Mouse (Mus musculus) embryonic fibroblast, embryonic 13.5 days (primary cell): ENCODE measurements around the gene Chaf1a. TPM values are rescaled to one million over a fixed set of nuclear protein-coding genes. Genes with fewer than 3 reads are reported as not detected.

ENCODE experiments used
- H3K27ac ChIP-seq: 2 replicates; pipeline ENCODE4 v1.5.1; 2012; ENCODE audit warnings: low read length, control low read depth, inconsistent platforms; ENCODE audit not compliant: insufficient read depth
- H3K4me1 ChIP-seq: 2 replicates; pipeline ENCODE4 v1.6.1; 2011; ENCODE audit warnings: low read length; ENCODE audit not compliant: control insufficient read depth, insufficient read depth
- H3K4me3 ChIP-seq: 2 replicates; pipeline ENCODE4 v1.5.1; 2011; ENCODE audit warnings: mild to moderate bottlenecking, control low read depth, low read length; ENCODE audit not compliant: insufficient read depth
- CTCF ChIP-seq: IDR thresholded peaks from 2 replicates; pipeline ENCODE4 v1.5.1; 2011; ENCODE audit warnings: mild to moderate bottlenecking, control low read depth, low read length, moderate library complexity, borderline replicate concordance; ENCODE audit not compliant: insufficient read depth
- POLR2A ChIP-seq: IDR thresholded peaks from 2 replicates; pipeline ENCODE4 v1.6.1; 2011; ENCODE audit warnings: low read depth, mild to moderate bottlenecking, control low read depth, low read length, moderate library complexity
- polyA plus RNA-seq: library from polyadenylated mRNA; stranded (reverse); fragments of >200 nt; gene quantifications from 2 replicates; pipeline ENCODE4 v1.2.4, GENCODE M21; 2011; ENCODE audit warnings: low read depth; ENCODE audit not compliant: missing spikeins, insufficient read length

The Chaf1a gene
- polyA plus RNA-seq, result 13.3 and 13.9 TPM in 2 replicates

DNA sequence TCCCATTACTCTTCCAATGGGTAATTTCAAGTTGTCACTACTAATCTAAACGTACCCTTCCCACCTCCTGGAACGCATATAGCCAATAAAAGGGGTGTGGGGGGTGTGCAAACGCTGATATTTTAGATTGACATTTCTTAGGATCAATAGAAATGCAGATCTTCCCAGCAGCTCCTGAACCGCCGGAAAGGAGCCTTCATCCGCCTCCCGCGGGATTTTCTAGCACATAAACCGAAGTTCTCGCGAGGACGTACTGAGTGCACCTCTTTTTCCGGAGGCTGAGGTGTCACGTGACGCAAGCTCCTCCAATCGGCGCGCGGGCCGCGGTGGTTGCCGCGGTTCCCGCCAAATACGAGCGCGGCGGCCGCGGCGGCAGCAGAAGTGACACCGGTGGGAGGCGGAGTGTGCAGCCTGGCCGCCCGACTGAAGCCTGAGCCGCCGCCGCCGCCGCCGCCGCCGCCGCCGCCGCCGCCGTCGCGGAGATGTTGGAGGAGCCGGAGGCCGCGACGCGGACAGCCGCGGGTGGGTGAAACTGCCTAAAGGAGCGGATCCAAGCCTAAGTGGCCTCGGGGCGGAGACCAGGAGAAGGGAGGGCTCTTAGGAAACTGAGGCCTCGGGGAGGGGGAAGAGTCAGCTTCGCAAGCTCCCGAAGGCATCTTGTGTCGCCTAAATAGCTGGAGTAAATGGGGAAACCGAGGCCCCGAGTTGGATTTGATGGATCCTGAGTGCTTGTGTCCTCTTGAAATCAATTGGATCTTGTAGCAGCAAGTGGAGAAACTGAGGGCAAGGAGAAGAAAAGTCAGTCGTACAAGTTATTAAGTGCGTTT, at the start of gene Chaf1a:
Gene Chaf1a (plus strand): TSS at position 410 of the 827 bp plus-strand sequence.
- no peak for TF ChIP-seq CTCF
- peak; percentile 47; the same call in 1 of the 2 replicates for TF ChIP-seq POLR2A
- H3K27ac ChIP-seq, result peak within 1 kb of the TSS; percentile 59
- peaks cover 4% of the 10 kb centered on the region; the same call in 1 of the 2 replicates for H3K4me1 ChIP-seq
- peak within 1 kb of the TSS; percentile 90 for H3K4me3 ChIP-seq

DNA sequence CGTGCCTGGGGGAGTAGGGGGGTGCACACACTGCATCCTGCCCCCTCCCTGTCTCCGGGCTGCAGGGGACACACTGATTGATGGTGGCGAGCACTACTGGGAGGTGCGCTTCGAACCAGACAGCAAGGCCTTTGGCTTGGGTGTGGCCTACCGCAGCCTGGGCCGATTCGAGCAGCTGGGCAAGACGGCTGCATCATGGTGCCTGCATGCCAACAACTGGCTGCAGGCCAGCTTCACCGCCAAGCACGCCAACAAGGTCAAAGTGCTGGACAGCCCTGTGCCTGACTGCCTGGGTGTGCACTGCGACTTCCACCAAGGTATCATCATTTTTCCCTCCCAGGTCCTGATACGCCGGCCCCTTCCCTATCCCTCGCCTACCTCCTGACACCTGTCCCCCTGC, 44.2 kb upstream of the Chaf1a start:
- Histone ChIP-seq H3K4me1 (no peaks in the 10 kb centered on the region), H3K27ac (no peak overlapping the region), H3K4me3 (no peak overlapping the region)
- no peak for TF ChIP-seq POLR2A
- TF ChIP-seq CTCF, result no peak

DNA sequence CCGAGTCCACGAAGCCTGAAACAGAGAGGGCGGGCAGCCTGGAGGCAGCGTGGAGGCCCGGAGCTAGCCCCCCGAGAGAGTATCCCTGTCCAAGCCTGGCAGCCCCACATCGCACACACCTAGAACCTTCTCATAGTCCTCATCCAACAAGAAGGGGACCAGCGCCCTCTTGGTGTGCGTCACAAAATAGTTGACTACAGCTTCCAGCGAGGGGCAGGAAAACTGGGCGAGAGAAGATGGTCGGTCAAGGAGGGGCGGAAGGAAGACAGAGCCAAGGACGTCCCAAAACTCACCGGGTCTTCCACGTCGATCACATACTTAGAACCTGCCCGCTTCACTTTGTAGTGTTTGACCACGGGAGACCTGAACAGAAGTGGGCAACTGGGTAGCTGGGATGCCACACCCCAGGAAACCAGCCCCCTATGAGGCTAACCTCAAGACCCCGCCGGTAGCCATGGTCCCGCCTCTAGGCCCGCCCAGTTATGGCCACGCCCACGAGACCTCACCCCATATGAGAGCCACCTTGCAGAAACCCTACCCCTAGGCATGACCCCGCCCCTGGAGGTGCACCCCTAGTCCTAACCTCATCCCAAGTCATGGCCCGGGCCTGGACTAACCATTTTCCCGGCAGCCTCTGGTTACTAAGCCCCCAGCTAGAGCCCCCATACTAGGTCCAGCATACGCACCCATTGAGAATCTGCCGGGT, 40.3 kb upstream of the Chaf1a start:
- Histone ChIP-seq H3K4me3 (no peak overlapping the region), H3K27ac (no peak overlapping the region), H3K4me1 (no peaks in the 10 kb centered on the region)
- TF ChIP-seq POLR2A (no peak), CTCF (no peak)

DNA sequence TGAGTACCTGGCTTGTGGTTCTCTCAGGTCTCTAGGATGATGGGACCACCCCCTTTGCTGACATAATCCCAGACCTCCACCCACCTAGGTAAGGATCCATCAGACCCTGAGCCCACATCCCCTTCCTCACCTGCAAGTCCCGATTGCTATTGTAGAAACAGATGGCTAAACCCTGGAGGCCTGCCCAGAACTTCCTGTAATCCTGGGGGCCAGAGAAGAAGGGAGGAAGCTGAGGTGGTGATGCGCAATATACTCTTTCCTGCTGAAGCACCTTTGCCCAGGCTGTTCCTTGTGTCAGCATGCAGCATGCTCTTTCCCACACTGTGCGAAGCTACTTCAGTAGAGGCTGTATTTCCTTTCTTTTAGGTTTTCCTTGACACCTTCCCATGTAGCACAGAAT, 37.2 kb upstream of the Chaf1a start:
- TF ChIP-seq CTCF (no peak), POLR2A (no peak)
- no peak overlapping the region for H3K4me3 ChIP-seq
- no peak overlapping the region for H3K27ac ChIP-seq
- H3K4me1 ChIP-seq, result no peaks in the 10 kb centered on the region

DNA sequence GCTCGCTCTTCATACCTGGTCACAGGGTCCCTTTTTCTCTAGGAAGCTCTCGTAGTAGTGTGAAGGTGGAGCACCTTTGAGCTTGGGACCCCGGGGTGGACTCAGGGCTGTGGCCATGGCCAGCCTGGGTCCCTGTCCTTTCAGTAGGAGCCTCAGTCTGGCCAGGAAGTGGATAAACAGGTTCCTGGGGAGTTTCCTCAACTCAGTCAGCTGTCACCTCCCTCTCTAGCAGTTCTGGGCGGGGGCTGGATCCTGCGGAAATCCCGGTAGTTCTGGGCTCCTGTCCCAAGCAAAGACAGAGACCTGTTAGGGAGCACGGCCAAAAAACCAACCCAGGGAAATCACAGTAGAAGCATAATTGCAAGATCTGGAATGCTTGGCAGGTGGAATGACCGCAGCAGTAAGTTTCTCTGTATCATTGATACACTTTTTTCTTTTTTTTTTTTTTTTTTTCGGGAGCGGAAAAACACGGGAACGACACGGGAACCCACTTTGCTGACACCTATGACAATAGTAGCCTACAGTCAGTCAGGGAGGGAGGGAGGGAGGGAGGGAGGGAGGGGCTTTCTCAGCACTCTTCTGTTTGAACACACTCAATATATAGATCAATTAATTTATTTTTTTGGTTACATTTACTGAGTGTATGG, 34.7 kb upstream of the Chaf1a start, which contains the start of the genes Stap2 and Mpnd:
Gene Stap2 (minus strand): TSS at position 170 of the 647 bp plus-strand sequence.
Gene Mpnd (plus strand): TSS at position 297 of the 647 bp plus-strand sequence.
- no peak within 1 kb of the TSS for H3K4me3 ChIP-seq
- TF ChIP-seq CTCF (no peak), POLR2A (no peak)

DNA sequence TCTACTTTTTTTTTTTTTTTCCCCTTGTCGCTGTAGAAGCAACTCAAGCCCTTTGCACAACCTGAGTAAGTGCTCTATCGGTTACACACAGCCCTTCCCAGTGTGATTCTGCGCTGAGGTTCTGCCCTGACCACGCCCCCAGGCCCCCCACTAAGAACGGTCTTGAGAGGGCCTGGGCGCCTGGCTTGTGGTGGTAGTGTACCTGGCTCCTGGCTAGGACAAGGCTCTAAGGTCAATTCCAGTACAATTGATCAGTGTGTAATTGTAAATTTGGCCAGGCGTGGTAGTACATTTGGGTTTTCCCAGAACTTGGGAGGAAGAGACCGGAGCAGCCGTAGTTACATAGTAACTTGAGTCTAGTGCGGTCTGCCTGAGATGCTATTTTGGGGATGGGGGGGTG, 33.3 kb upstream of the Chaf1a start:
- Histone ChIP-seq H3K27ac (no peak overlapping the region), H3K4me3 (no peak overlapping the region), H3K4me1 (no peaks in the 10 kb centered on the region)
- TF ChIP-seq CTCF (no peak), POLR2A (no peak)

More for the DNA sequence above, 34.7 kb upstream of the Chaf1a start, which contains the start of the genes Stap2 and Mpnd:
- Histone ChIP-seq H3K4me1 (no peaks in the 10 kb centered on the region), H3K27ac (no peak within 1 kb of the TSS)

DNA sequence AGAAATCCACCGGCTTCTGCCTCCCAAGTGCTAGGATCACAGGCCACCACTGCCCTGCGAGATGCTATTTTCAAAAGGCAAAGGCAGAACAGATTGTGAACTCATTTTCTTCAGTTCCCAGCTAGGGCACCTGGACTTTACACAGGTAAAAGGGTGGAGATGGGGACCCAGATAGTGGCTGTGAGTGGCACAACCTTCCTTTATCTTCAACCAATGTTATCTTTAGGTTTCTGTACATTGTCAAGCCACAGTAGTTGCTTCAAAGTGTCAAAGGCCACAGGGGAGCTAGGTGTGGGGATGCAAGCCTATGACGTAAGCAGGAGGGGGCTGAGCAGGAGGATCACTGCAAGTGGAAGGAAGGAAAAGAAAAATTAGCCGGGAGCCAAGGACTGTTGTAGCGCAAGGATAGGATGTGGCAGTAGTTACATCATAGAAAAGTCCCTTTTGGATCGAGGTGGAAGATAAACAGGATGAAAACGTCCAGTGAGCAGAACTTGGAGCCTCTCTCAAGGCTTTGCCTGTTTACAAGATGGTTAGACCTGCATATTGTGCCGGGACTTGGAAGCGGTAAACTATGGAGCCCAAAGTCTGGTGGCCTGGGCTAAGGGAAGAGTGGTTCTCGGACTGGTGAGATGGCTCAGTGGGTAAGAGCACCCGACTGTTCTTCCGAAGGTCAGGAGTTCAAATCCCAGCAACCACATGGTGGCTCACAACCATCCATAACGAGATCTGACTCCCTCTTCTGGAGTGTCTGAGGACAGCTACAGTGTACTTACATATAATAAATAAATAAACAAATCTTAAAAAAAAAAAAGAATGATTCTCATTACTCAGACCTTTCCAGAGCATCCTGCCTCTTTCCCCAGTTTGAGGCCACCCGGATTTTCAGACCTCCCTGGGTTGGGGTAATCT, 32.5 kb upstream of the Chaf1a start:
- no peak overlapping the region for H3K4me3 ChIP-seq
- TF ChIP-seq POLR2A (no peak; the same call in 1 of the 2 replicates), CTCF (no peak)
- H3K4me1 ChIP-seq, result no peaks in the 10 kb centered on the region
- H3K27ac ChIP-seq, result peak overlapping the region; percentile 8; the same call in 1 of the 2 replicates

DNA sequence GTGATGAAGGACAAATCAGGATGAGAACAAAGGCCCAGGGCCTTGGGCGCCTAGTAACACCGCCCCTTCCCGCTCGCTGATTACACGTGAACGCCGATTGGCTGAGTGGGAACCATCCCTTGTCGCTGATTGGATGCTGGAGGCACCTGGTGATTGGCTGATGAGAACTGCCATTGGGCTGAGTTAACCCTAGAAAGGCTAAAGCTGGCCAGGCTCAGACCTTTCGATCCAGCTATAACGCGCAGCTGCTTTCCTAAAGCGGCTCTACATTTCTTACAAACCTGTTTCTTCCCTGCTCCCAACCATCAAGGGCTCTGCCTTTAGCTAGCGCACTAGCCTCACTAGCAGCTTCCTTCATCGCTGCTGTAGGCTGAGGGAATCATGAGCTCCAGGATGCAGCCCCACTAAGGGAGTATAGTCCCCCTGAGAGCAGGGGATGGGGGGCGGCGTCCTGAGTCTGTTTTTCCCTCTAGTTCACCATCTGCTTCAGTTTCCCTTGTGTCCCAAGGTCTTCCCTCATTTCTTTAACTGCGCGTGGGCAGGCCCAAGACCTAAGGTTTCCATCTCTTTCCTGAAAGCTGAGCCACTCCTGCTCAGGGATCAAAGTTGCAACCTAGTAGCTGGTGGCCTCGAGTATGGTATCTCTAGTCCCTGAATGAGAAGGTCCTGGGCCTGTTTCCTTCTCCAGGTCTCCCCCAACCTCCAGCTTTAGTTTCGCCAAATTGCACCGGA, 31.7 kb upstream of the Chaf1a start:
- TF ChIP-seq POLR2A (peak; percentile 72; the same call in 1 of the 2 replicates), CTCF (no peak)

More for the DNA sequence above, 31.7 kb upstream of the Chaf1a start:
- H3K4me3 ChIP-seq, result peak overlapping the region; percentile 51
- H3K27ac ChIP-seq, result peak overlapping the region; percentile 78
- no peaks in the 10 kb centered on the region for H3K4me1 ChIP-seq
